Mouse (Mus musculus): Measurements from ENCODE around the gene Cytip.

The Cytip gene

GRCm38 (mm10) chr2:58195346-58195745, at the start of gene Cytip:
Gene Cytip (minus strand): TSS chr2:58195532.
- DNase-seq: peak; percentile 65 to 85

- no peak for DNase-seq
Observed at GRCm38 (mm10) chr2:58240639-58241038, 45.3 kb upstream of the Cytip start.

- no peak for DNase-seq
Observed at GRCm38 (mm10) chr2:58237487-58237886, 42.2 kb upstream of the Cytip start.

GRCm38 (mm10) chr2:58199442-58199841, 4.1 kb upstream of the Cytip start:
- peak; percentile 55 to 82 for DNase-seq

- DNase-seq: no peak
Observed at GRCm38 (mm10) chr2:58196880-58197279, 1.5 kb upstream of the Cytip start.

- no peak for DNase-seq
Observed at GRCm38 (mm10) chr2:58194422-58195115, 763 bp downstream of the Cytip start.

- DNase-seq: no peak
Observed at GRCm38 (mm10) chr2:58192160-58192559, 3.2 kb downstream of the Cytip start.

- DNase-seq: no peak
Observed at GRCm38 (mm10) chr2:58189501-58189900, 5.8 kb downstream of the Cytip start.

GRCm38 (mm10) chr2:58188903-58189302, 6.4 kb downstream of the Cytip start:
- no peak for DNase-seq

- DNase-seq: no peak
Observed at GRCm38 (mm10) chr2:58187310-58188051, 7.9 kb downstream of the Cytip start.

- no peak for DNase-seq
Observed at GRCm38 (mm10) chr2:58184197-58184596, 11.1 kb downstream of the Cytip start.

GRCm38 (mm10) chr2:58183658-58184057, 11.7 kb downstream of the Cytip start:
- DNase-seq: no peak

- no peak for DNase-seq
Observed at GRCm38 (mm10) chr2:58180776-58181175, 14.6 kb downstream of the Cytip start.

- no peak for DNase-seq
Observed at GRCm38 (mm10) chr2:58179056-58179455, 16.3 kb downstream of the Cytip start.

- peak; percentile 76 to 83 for DNase-seq
Observed at GRCm38 (mm10) chr2:58175392-58176291, 19.7 kb downstream of the Cytip start.

- DNase-seq: no peak
Observed at GRCm38 (mm10) chr2:58174476-58175286, 20.7 kb downstream of the Cytip start.

GRCm38 (mm10) chr2:58172963-58173362, 22.4 kb downstream of the Cytip start:
- no peak for DNase-seq

- DNase-seq: no peak
Observed at GRCm38 (mm10) chr2:58169173-58169572, 26.2 kb downstream of the Cytip start.

GRCm38 (mm10) chr2:58167654-58168053, 27.7 kb downstream of the Cytip start:
- DNase-seq: no peak

GRCm38 (mm10) chr2:58166764-58167163, 28.6 kb downstream of the Cytip start:
- DNase-seq: no peak

- no peak for DNase-seq
Observed at GRCm38 (mm10) chr2:58163457-58164181, 31.7 kb downstream of the Cytip start.

GRCm38 (mm10) chr2:58161813-58162212, 33.5 kb downstream of the Cytip start:
- no peak for DNase-seq
